Comparison of ENCODE assay signal across 8 mouse cellular contexts in the genomic region with DNA sequence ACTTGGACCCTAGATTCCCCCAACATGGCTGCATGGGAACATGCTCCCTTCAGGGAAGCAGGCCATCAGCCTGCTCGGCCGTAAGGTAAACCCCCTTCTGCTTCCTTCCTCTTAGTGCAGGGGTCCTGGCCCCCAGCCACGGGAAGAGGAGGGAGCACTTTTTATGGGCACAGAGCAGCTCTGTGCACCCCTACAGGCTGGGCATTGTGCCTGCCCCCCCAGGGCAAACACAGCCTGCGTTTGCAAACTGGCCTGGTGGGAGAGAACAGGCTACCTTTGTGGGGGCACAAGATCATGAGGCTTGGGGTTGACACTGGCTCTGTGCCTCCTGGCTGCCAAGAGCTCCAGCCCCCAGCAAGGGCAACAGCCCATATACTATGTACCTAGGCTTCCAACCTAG. TPM values are rescaled to one million over a fixed set of nuclear protein-coding genes. Genes with fewer than 3 reads are reported as not detected.
DNase-seq lines count a peak whose midpoint lies in the region; ATAC-seq and TF ChIP-seq lines count a peak whose summit lies in the region.

No protein-coding gene starts in this region.

- 58% methylated on average over 4 of the region's 4 CpGs for WGBS in heart, embryonic 16.5 days
- 31% methylated on average over 4 of the region's 4 CpGs for WGBS in embryonic facial prominence, embryonic 15.5 days
- WGBS in liver, embryonic 12.5 days (ENCODE audit: insufficient replicate concordance) = 61% methylated on average over 4 of the region's 4 CpGs

- peaks cover 36% of the 10 kb centered on the region for H3K4me1 ChIP-seq in heart, embryonic 16.5 days (ENCODE audit: control insufficient read depth, insufficient read depth, low read length)
- H3K4me1 ChIP-seq in E14TG2a.4 (replicated peaks; ENCODE audit: low read depth, low read length) = peaks cover 85% of the 10 kb centered on the region
- peaks cover 62% of the 10 kb centered on the region for H3K4me1 ChIP-seq in embryonic facial prominence, embryonic 15.5 days
- peaks cover 75% of the 10 kb centered on the region for H3K4me1 ChIP-seq in liver, embryonic 12.5 days

- no peak for TF ChIP-seq CTCF in E14TG2a.4 (conservative IDR thresholded peaks at IDR 0.05; ENCODE audit: low read length)

- no peaks in the 10 kb centered on the region for H3K9me3 ChIP-seq in heart, embryonic 16.5 days (replicated peaks; ENCODE audit: control insufficient read depth, low read length)
- H3K9me3 ChIP-seq in E14TG2a.4 (ENCODE audit: low read length) = no peaks in the 10 kb centered on the region
- no peaks in the 10 kb centered on the region for H3K9me3 ChIP-seq in embryonic facial prominence, embryonic 15.5 days (replicated peaks)
- H3K9me3 ChIP-seq in liver, embryonic 12.5 days (replicated peaks) = no peaks in the 10 kb centered on the region

- no peak for DNase-seq in heart, adult 18-20 months
- DNase-seq in natural killer cell, adult 2 months (ENCODE audit: low spot score in 2 of 2) = no peak
- no peak for DNase-seq in urinary bladder, postnatal 4 days (ENCODE audit: low spot score in 2 of 2)

- H3K4me2 ChIP-seq in heart, embryonic 16.5 days (ENCODE audit: low read depth, low read length) = 0 out of 2 replicates have a peak overlapping the region, but pooled peaks have one; percentile 92
- peak overlapping the region; percentile 89 for H3K4me2 ChIP-seq in embryonic facial prominence, embryonic 15.5 days (replicated peaks)
- peak overlapping the region; percentile 100 for H3K4me2 ChIP-seq in liver, embryonic 12.5 days

- H3K9ac ChIP-seq in heart, embryonic 16.5 days (ENCODE audit: low read length) = peak overlapping the region; percentile 14; the same call in 1 of the 2 replicates
- no peak overlapping the region for H3K9ac ChIP-seq in embryonic facial prominence, embryonic 15.5 days
- H3K9ac ChIP-seq in liver, embryonic 12.5 days = peak overlapping the region; percentile 99

- no peak overlapping the region for H3K4me3 ChIP-seq in heart, embryonic 16.5 days (ENCODE audit: low read length)
- H3K4me3 ChIP-seq in E14TG2a.4 (replicated peaks; ENCODE audit: low read length) = peak overlapping the region; percentile 98
- peak overlapping the region; percentile 94; the same call in 1 of the 2 replicates for H3K4me3 ChIP-seq in embryonic facial prominence, embryonic 15.5 days (replicated peaks)
- H3K4me3 ChIP-seq in liver, embryonic 12.5 days = peak overlapping the region; percentile 97; the same call in 1 of the 2 replicates

- peaks cover 33% of the 10 kb centered on the region for H3K36me3 ChIP-seq in heart, embryonic 16.5 days (ENCODE audit: control insufficient read depth, insufficient read depth)
- H3K36me3 ChIP-seq in E14TG2a.4 (ENCODE audit: insufficient read depth, low read length) = peaks cover 67% of the 10 kb centered on the region
- peaks cover 51% of the 10 kb centered on the region for H3K36me3 ChIP-seq in embryonic facial prominence, embryonic 15.5 days
- H3K36me3 ChIP-seq in liver, embryonic 12.5 days = peaks cover 65% of the 10 kb centered on the region

- H3K27me3 ChIP-seq in heart, embryonic 16.5 days (ENCODE audit: control insufficient read depth, insufficient read depth, low read length) = no peaks in the 10 kb centered on the region
- H3K27me3 ChIP-seq in E14TG2a.4 (ENCODE audit: insufficient read depth, low read length) = no peaks in the 10 kb centered on the region
- no peaks in the 10 kb centered on the region for H3K27me3 ChIP-seq in embryonic facial prominence, embryonic 15.5 days
- H3K27me3 ChIP-seq in liver, embryonic 12.5 days (replicated peaks) = no peaks in the 10 kb centered on the region

- ATAC-seq in heart, embryonic 16.5 days (replicated peaks; ENCODE audit: extremely low read depth, insufficient read depth, low FRiP score) = no peak
- no peak for ATAC-seq in embryonic facial prominence, embryonic 15.5 days (ENCODE audit: insufficient number of reproducible peaks, low FRiP score, low TSS enrichment, low read depth)
- ATAC-seq in liver, embryonic 12.5 days = no peak
- no peak for ATAC-seq in granulocyte monocyte progenitor cell, adult 5-6 weeks (replicated peaks; ENCODE audit: poor library complexity, severe bottlenecking)

- no peak overlapping the region for H3K27ac ChIP-seq in heart, embryonic 16.5 days (ENCODE audit: low read length)
- H3K27ac ChIP-seq in embryonic facial prominence, embryonic 15.5 days (replicated peaks) = peak overlapping the region; percentile 96
- peak overlapping the region; percentile 49 for H3K27ac ChIP-seq in liver, embryonic 12.5 days

RNA-seq across cellular contexts. Expression of a gene that starts 3.4 kb away (rescaled TPM):
- polyA plus RNA-seq in heart, embryonic 16.5 days (2015; fragmentation: Nextera tagmentation; extraction: Ambion mirVana) = 37.3 and 39.1 TPM in 2 replicates
- 1 to 10 TPM; 3.2 to 4.6 TPM for total RNA-seq in heart, adult 18-20 months (2021)
- 83.1 and 89.3 TPM in 2 replicates for polyA plus RNA-seq in embryonic facial prominence, embryonic 15.5 days (2015; fragmentation: Nextera tagmentation; extraction: Ambion mirVana)
- 45.4 and 47.6 TPM in 2 replicates for polyA plus RNA-seq in liver, embryonic 12.5 days (2016; fragmentation: Nextera tagmentation; extraction: Ambion mirVana)
- 4.9 and 7.3 TPM in 2 replicates for total RNA-seq in granulocyte monocyte progenitor cell, adult 5-6 weeks (2014; fragmentation: Nextera tagmentation)
- 2.8 and 3.6 TPM in 2 replicates for total RNA-seq in granulocyte monocyte progenitor cell, adult 5-6 weeks (2017)

RNA-seq across cellular contexts. Expression of a gene that starts 14.5 kb away (rescaled TPM):
- 17.7 TPM in 2 replicates for polyA plus RNA-seq in heart, embryonic 16.5 days (2015; fragmentation: Nextera tagmentation; extraction: Ambion mirVana)
- 1 to 10 TPM; 1.7 to 2.6 TPM for total RNA-seq in heart, adult 18-20 months (2021)
- 17.3 and 18.4 TPM in 2 replicates for polyA plus RNA-seq in embryonic facial prominence, embryonic 15.5 days (2015; fragmentation: Nextera tagmentation; extraction: Ambion mirVana)
- polyA plus RNA-seq in liver, embryonic 12.5 days (2016; fragmentation: Nextera tagmentation; extraction: Ambion mirVana) = 12.2 and 13.7 TPM in 2 replicates
- total RNA-seq in granulocyte monocyte progenitor cell, adult 5-6 weeks (2014; fragmentation: Nextera tagmentation) = 3.5 and 14.4 TPM in 2 replicates
- 5.8 and 6.1 TPM in 2 replicates for total RNA-seq in granulocyte monocyte progenitor cell, adult 5-6 weeks (2017)

RNA-seq across cellular contexts. Expression of a gene that starts 14.5 kb away (rescaled TPM):
- 14.2 and 16.1 TPM in 2 replicates for polyA plus RNA-seq in heart, embryonic 16.5 days (2015; fragmentation: Nextera tagmentation; extraction: Ambion mirVana)
- 10 to 100 TPM in 1 of 2 experiments, 1 to 10 TPM in 1; 3.2 to 10.6 TPM for total RNA-seq in heart, adult 18-20 months (2021)
- polyA plus RNA-seq in embryonic facial prominence, embryonic 15.5 days (2015; fragmentation: Nextera tagmentation; extraction: Ambion mirVana) = 30.3 and 32.8 TPM in 2 replicates
- 62.6 and 67.1 TPM in 2 replicates for polyA plus RNA-seq in liver, embryonic 12.5 days (2016; fragmentation: Nextera tagmentation; extraction: Ambion mirVana)
- total RNA-seq in granulocyte monocyte progenitor cell, adult 5-6 weeks (2014; fragmentation: Nextera tagmentation) = 1.1 and 3.5 TPM in 2 replicates
- total RNA-seq in granulocyte monocyte progenitor cell, adult 5-6 weeks (2017) = 2.9 and 4.1 TPM in 2 replicates

RNA-seq across cellular contexts. Expression of a gene that starts 21.4 kb away (rescaled TPM):
- polyA plus RNA-seq in heart, embryonic 16.5 days (2015; fragmentation: Nextera tagmentation; extraction: Ambion mirVana) = 708 and 711 TPM in 2 replicates
- total RNA-seq in heart, adult 18-20 months (2021) = 100 to 1,000 TPM; 866 to 935 TPM
- 1,371 and 1,410 TPM in 2 replicates for polyA plus RNA-seq in embryonic facial prominence, embryonic 15.5 days (2015; fragmentation: Nextera tagmentation; extraction: Ambion mirVana)
- 1,112 and 1,156 TPM in 2 replicates for polyA plus RNA-seq in liver, embryonic 12.5 days (2016; fragmentation: Nextera tagmentation; extraction: Ambion mirVana)
- 5,451 and 5,560 TPM in 2 replicates for total RNA-seq in granulocyte monocyte progenitor cell, adult 5-6 weeks (2014; fragmentation: Nextera tagmentation)
- 3,079 and 3,080 TPM in 2 replicates for total RNA-seq in granulocyte monocyte progenitor cell, adult 5-6 weeks (2017)

RNA-seq across cellular contexts. Expression of a gene that starts 26.3 kb away (rescaled TPM):
- polyA plus RNA-seq in heart, embryonic 16.5 days (2015; fragmentation: Nextera tagmentation; extraction: Ambion mirVana) = 51.5 and 60.8 TPM in 2 replicates
- 10 to 100 TPM in 1 of 2 experiments, 1 to 10 TPM in 1; 6.4 to 11.4 TPM for total RNA-seq in heart, adult 18-20 months (2021)
- polyA plus RNA-seq in embryonic facial prominence, embryonic 15.5 days (2015; fragmentation: Nextera tagmentation; extraction: Ambion mirVana) = 164 and 171 TPM in 2 replicates
- 20.3 and 24.0 TPM in 2 replicates for polyA plus RNA-seq in liver, embryonic 12.5 days (2016; fragmentation: Nextera tagmentation; extraction: Ambion mirVana)
- 6.1 and 7.2 TPM in 2 replicates for total RNA-seq in granulocyte monocyte progenitor cell, adult 5-6 weeks (2014; fragmentation: Nextera tagmentation)
- 1.5 and 3.6 TPM in 2 replicates for total RNA-seq in granulocyte monocyte progenitor cell, adult 5-6 weeks (2017)
